Mouse (Mus musculus): Measurements from ENCODE around the gene Ankrd40. TPM values are rescaled to one million over a fixed set of nuclear protein-coding genes. Genes with fewer than 3 reads are reported as not detected.
A peak's percentile ranks its signal among the peaks of the same experiment; 100 is the strongest.

Ankrd40 gene
- 100 to 1,000 TPM; 127 to 131 TPM for total RNA-seq (2021)

GRCm38 (mm10) chr11:94327693-94328643, at the start of gene Ankrd40:
TSS of gene Ankrd40 (plus strand) at chr11:94328001.
- peak; percentile 97 for DNase-seq

GRCm38 (mm10) chr11:94281199-94282181, 46.3 kb upstream of the Ankrd40 start, which contains the start of gene Gm21885:
TSS of gene Gm21885 (plus strand) at chr11:94281873.
- DNase-seq, result no peak

- DNase-seq, result no peak
These were observed 45.5 kb upstream of the Ankrd40 start for GRCm38 (mm10) chr11:94282291-94282690.

DNA sequence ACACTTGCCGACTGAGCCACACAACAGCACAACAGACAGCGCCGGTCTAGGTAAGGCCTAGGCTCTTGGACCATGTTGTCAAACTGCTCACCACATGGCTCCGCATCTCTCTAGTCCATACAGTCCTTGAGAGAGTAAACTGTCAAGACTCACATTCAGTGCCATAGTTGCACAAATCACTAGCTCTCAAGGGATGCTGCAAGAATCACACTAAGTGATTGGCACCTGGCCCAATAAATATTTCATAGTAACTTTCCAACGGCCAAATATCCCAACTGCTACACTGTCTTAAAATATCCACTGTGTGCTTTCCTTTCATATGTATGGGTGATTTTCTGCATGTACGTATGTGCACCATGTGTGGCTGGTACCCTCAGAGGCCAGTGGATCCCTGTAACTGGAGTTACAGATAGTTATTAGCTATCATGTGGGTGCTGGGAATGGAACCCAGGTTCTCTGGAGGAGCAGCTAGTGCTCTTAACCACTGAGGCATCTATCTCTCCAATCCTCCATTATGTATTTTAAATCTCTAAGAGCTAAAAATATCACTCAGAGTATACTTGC, 44.2 kb upstream of the Ankrd40 start:
- no peak for DNase-seq

DNA sequence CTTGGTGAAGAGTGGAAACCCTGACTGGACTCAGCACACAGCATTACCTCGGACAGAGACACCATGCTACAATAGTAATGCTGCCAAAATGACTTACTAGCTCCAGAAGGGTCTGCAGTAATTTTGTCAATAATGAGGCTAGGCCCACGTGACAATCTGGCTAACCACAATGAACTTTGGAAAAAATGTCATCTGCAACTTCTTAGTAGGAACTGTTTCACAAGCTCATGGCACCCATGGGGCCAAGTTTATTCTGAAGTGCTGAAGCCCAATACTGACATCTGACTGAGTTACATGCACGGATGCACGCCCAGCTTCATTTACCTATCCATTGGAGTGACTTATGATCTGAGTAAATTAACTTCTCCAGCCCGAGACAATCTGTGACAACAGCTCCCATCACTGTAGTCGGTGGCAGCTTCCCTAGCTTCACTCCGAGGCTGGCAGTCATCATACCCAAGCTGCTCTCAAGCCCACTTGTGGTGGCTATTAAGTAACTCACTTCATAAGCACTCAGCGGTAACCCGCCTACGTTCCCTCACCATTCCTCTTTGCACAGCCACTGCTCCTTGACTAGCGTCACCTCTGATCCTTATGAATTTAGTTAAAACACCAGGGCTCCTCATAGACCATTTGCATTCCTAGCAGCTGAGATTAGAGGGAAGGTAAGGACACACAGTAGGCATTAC, 41.8 kb upstream of the Ankrd40 start:
- DNase-seq, result no peak

DNA sequence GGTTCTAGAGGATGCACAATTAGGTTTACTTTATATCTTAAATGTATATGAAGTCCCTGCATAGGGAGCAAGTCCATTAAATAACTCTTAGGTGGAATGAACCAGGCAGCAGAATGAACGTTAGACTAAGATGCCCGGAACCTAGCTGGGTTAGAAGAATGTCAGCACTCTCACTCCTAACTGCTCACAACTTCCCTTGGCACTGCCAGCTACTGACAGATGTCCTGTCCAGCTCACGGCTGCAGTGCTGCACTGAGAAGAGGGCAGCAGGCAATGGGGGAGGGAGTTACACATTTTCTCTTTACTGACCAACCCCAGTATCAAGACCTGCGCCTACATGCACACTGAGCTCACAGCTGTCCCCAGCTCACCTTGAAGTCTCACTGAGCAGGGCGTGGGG, 40.7 kb upstream of the Ankrd40 start:
- DNase-seq, result no peak

DNA sequence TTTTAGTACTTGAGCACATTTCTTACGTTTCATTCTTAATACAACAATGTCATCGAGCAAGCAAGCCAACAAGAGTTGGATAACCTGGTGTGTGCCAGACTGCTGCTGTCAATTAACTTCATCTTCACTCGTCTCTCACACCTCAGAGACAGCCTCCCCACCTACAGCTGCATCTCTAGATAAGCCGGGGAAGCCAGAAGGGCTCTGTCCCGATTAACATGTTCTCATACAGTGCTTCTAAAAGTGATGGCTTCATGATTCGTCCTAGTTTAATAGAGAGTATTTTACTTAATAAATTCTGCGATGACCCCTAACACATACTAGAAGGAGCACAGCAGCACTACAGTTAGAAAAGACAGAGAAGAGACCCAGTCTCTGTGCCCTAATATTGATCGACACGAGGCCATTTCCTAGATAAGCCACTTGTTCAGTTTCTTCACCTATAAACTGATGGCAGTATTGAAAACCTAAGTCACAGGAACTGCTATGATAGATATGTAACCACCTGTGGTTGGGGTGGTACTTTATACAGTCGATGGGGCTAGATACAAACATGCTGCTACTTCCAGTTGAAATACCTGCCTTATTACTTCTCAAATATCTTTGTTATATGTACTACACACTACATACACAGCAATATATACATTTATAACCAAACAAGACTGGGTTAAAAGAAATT, 37.6 kb upstream of the Ankrd40 start:
- DNase-seq, result no peak

DNA sequence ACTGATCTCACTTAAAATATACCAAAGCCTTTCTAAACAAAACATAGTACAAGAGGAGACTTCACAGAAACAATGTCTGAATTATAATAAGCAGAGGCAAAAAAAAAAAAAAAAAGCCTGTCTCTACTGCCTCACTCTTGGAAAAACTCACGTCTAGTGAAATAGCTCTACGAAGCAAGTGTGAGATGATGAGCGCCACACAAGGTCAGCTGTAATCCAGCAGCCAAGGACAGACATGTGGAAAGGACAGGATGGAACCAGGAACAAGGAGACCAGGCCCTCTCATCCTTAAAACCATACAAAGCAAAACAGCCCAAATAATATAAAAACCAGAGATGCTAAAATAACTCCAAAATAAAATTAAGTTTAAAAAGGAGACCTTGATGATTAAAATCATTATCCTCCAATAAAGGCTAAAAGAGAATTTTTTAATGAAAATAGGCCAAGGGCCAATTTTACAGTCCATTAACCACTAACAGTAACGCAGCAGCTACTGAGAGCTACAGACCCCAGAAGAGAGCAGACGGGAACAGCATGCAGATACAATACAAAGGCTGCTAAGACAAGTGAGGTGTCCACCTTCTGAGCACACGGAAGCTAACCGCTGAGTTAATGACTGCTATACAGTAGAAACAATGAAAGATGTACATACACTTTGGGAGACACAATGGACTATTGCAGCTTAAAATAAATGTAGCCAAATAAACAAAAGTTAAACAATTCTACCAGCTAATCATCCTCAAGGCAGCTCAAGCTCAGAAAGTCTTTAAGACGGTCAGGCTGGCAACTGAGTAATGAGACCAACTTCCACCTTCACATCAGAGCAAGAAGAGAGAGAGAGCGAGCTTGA, 32.6 kb upstream of the Ankrd40 start:
- no peak for DNase-seq

DNA sequence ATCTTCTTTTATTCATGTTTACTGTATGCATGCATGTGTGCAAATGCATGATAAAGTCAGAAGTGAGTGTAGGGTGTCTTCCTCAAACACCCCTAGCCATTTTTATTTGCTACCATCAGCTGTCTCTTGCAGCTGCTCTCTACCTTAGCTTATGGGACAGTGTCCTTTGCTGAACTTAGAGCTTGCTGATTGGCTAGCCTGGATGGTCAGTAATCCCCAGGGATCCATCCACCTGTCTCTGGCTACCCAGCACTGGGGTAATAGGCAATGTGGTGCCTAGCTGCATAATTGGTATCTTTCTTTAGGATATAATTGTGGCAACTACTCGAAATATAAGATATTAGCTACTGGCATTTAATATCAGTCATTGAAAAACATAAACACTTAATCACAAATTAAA, 15.1 kb upstream of the Ankrd40 start:
- DNase-seq, result no peak

- DNase-seq, result no peak
These were observed 13.6 kb upstream of the Ankrd40 start for GRCm38 (mm10) chr11:94314098-94314652.

DNA sequence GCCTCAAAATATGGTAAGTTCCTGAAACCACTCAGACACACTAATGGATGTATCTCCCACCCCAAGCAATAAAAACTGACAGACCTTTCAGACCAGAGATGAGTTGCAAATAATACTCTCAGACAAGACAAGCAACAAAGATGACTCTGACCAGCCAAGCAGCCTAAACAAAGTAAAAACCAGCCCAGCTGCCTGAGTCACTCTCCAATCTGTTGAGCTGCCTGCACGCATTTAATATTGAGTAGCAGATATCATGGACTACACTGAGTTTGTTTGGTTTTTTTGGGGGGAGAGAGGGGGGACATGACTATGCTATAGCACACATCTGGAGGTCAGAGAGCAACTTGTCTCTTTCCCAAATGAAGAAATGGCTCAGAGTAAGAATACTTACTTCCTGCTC, 12.5 kb upstream of the Ankrd40 start:
- DNase-seq, result no peak

GRCm38 (mm10) chr11:94316528-94316927, 11.3 kb upstream of the Ankrd40 start:
- DNase-seq, result no peak

- no peak for DNase-seq
These were observed 10.8 kb upstream of the Ankrd40 start for GRCm38 (mm10) chr11:94317014-94317413.

DNA sequence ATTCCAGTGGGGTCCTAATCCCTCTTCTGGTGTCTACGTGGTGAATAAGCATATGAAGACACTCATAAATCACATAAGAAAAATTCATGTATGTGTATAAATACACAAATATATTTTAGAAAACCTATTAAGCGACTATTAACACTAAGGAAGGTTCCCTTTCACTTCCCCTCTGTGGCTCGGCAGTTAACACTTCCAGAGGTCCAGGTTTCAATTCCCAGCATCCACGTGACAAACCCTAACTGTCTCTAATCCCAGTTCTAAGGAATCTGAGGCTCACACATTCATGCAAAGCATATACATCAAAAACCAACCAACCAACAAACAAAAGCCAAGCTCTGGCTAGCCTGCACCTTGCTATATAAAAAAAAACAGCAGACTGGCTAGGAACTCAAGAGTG, 10.3 kb upstream of the Ankrd40 start:
- DNase-seq, result no peak

DNA sequence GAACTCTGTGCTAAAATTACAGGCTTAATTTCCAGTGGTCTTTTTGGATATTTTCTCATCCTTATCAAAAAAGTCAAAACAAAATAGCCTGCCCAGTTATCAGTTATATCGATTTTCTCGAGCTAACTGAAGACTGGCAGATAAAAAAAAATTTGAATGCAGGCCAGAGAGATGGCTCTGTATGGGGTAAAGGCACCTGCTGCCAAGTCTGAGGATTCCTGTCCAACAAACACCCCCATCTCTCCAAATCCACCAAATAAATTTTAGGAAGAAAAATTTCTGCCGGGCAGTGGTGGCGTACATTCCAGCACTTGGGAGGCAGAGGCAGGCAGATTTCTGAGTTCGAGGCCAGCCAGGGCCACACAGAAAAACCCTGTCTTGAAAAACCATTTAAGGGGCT, 9.7 kb upstream of the Ankrd40 start:
- DNase-seq, result no peak

DNA sequence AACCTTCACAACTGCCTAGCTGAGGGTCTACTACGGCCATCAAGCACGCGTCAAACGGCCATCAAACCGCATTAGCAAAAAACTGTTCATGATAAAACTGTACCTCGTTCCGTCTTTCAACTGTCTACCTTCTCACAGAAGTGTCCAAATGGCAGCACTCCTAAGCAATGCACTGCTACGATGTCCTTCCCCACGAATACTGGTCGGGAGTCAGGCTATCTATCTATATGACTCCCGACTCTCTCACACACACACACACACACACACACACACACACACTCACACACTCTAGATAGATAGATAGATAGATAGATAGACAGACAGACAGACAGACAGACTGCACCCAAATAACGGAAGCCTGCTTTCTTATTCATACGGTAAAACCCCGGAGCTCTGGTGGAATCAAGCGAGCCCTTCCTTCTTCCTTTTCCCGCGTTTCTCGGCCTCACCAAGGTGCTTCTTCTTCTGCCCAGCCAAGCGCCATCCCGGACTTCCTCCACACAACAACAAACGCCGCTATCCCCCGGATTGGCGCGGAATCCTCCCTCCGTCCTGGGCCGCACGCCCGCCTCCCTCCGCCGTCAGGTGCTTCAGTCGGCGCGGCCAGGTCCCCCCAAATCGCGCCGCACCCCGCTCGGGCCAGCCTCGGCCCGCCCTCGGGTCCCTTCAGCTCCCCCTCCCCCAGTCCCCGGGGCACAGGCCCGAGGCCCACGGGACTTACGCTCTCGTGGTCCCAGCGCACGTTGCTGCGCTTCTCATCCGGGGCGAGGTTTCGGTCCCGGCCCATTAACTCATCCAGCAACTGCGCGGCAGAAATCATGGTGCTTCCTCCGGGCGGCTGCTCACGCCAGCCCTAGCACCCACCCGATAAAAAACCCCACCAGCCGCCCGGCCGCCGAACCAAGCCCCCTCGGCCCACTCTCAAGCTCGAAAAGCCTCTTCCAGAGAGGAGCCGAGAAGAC, 6.6 kb upstream of the Ankrd40 start:
- DNase-seq, result no peak

DNA sequence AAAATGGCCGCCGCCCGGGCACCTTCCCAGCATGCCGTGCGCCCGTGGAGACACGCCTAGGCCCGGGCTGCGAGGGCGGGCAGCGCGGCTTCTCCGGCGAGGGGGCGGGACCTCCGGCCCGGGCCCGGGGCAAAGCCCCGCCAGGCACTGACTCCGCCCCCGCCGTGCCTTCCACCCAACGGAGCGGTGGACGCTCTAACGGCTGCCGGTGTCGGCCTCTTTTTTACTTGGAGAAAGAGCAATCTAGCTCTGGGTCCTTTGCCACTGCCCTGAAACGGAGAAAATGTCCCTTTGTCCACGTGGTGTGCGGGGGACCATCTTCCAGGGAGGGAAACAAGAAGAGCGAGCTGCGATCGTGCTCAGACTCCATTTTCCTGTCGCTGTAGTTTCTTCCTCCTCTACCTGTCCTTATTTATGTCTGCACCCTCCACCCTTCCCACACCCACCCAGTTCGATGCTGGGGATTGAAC, 5.8 kb upstream of the Ankrd40 start, which contains the start of gene Luc7l3:
Luc7l3 (minus strand) TSS at position 58 of the 470 bp plus-strand sequence.
- peak; percentile 94 to 96 for DNase-seq

- DNase-seq, result no peak
These were observed 5.2 kb upstream of the Ankrd40 start for GRCm38 (mm10) chr11:94322636-94323035.

All from layer of hippocampus, postnatal 36 days (tissue).